Comparison of ENCODE assay signal across 9 mouse cellular contexts in genomic region chr9:114562031-114562918, GRCm38 (mm10). TPM values are rescaled to one million over a fixed set of nuclear protein-coding genes. Genes with fewer than 3 reads are reported as not detected.
A peak's percentile ranks its signal among the peaks of the same experiment; 100 is the strongest.
DNase-seq lines count a peak whose midpoint lies in the region; ATAC-seq lines count a peak whose summit lies in the region.
"Had no signal": no experiment of that assay in that cellular context is flagged by ENCODE, and none has a peak within 500 bp of the region (broad histone marks: within the 10 kb centered on the region; RNA-seq: fewer than 3 reads in every experiment).

No protein-coding gene starts in this region.

- intact Hi-C loops in left cerebral cortex, postnatal 14 days (cut with DNase I) = no loop called here

- H3K4me2 ChIP-seq in kidney, embryonic 14.5 days (replicated peaks; ENCODE audit: low read depth, low read length) = peak overlapping the region; percentile 96
- H3K4me2 ChIP-seq in embryonic facial prominence, embryonic 11.5 days (ENCODE audit: low read depth, low read length) = peak overlapping the region; percentile 94
- peak overlapping the region; percentile 70 for H3K4me2 ChIP-seq in hindbrain, embryonic 16.5 days (ENCODE audit: low read length)
- peak overlapping the region; percentile 89 for H3K4me2 ChIP-seq in midbrain, embryonic 15.5 days

- peak overlapping the region; percentile 69 for H3K4me3 ChIP-seq in kidney, embryonic 14.5 days (ENCODE audit: low read length)
- peak overlapping the region; percentile 78 for H3K4me3 ChIP-seq in embryonic facial prominence, embryonic 11.5 days (ENCODE audit: low read depth, low read length)
- H3K4me3 ChIP-seq in hindbrain, embryonic 16.5 days (ENCODE audit: low read length) = peak overlapping the region; percentile 59
- peak overlapping the region; percentile 67 for H3K4me3 ChIP-seq in midbrain, embryonic 15.5 days

- H3K9ac ChIP-seq in kidney, embryonic 14.5 days (ENCODE audit: low read depth, low read length) = peak overlapping the region; percentile 80
- peak overlapping the region; percentile 84 for H3K9ac ChIP-seq in embryonic facial prominence, embryonic 11.5 days (replicated peaks; ENCODE audit: low read length)
- H3K9ac ChIP-seq in hindbrain, embryonic 16.5 days (ENCODE audit: low read depth, low read length) = peak overlapping the region; percentile 60
- peak overlapping the region; percentile 51; the same call in 1 of the 2 replicates for H3K9ac ChIP-seq in midbrain, embryonic 15.5 days

- H3K27ac ChIP-seq in kidney, embryonic 14.5 days (ENCODE audit: low read depth, low read length) = peak overlapping the region; percentile 55
- H3K27ac ChIP-seq in embryonic facial prominence, embryonic 11.5 days (replicated peaks; ENCODE audit: low read depth, low read length) = peak overlapping the region; percentile 77
- H3K27ac ChIP-seq in hindbrain, embryonic 16.5 days (ENCODE audit: low read depth, low read length) = no peak overlapping the region
- H3K27ac ChIP-seq in midbrain, embryonic 15.5 days = no peak overlapping the region

- WGBS in kidney, embryonic 14.5 days = under 1% methylated on average over 87 of the region's 101 CpGs
- WGBS in embryonic facial prominence, embryonic 11.5 days = under 1% methylated on average over 79 of the region's 101 CpGs
- under 1% methylated on average over 74 of the region's 101 CpGs for WGBS in hindbrain, embryonic 16.5 days
- WGBS in midbrain, embryonic 15.5 days = under 1% methylated on average over 98 of the region's 101 CpGs

- ATAC-seq in kidney, embryonic 14.5 days (ENCODE audit: low FRiP score, low TSS enrichment) = peak; percentile 34; the same call in 1 of the 2 replicates
- no peak for ATAC-seq in embryonic facial prominence, embryonic 11.5 days (replicated peaks; ENCODE audit: insufficient number of reproducible peaks, low FRiP score, low TSS enrichment, low read depth)
- no peak; the same call in 1 of the 2 replicates for ATAC-seq in hindbrain, embryonic 16.5 days
- ATAC-seq in midbrain, embryonic 15.5 days (replicated peaks) = peak; percentile 25; the same call in 1 of the 2 replicates
- ATAC-seq: Patski had no signal

- no peaks in the 10 kb centered on the region for H3K9me3 ChIP-seq in kidney, embryonic 14.5 days (ENCODE audit: control insufficient read depth, low read length)
- H3K9me3 ChIP-seq in embryonic facial prominence, embryonic 11.5 days (replicated peaks; ENCODE audit: control insufficient read depth, low read length) = no peaks in the 10 kb centered on the region
- H3K9me3 ChIP-seq in hindbrain, embryonic 16.5 days (ENCODE audit: control insufficient read depth, low read length) = no peaks in the 10 kb centered on the region
- no peaks in the 10 kb centered on the region for H3K9me3 ChIP-seq in midbrain, embryonic 15.5 days

- H3K36me3 ChIP-seq in kidney, embryonic 14.5 days (ENCODE audit: control insufficient read depth, insufficient read depth, low read length) = no peaks in the 10 kb centered on the region
- no peaks in the 10 kb centered on the region for H3K36me3 ChIP-seq in embryonic facial prominence, embryonic 11.5 days (replicated peaks; ENCODE audit: control insufficient read depth, insufficient read depth, low read depth, low read length)
- H3K36me3 ChIP-seq in hindbrain, embryonic 16.5 days (ENCODE audit: control insufficient read depth, insufficient read depth, low read length) = no peaks in the 10 kb centered on the region
- H3K36me3 ChIP-seq in midbrain, embryonic 15.5 days (replicated peaks) = no peaks in the 10 kb centered on the region

- H3K27me3 ChIP-seq in kidney, embryonic 14.5 days (ENCODE audit: control insufficient read depth, insufficient read depth, low read length) = peaks cover 14% of the 10 kb centered on the region; the same call in 1 of the 2 replicates
- no peaks in the 10 kb centered on the region for H3K27me3 ChIP-seq in embryonic facial prominence, embryonic 11.5 days (ENCODE audit: control insufficient read depth, insufficient read depth, low read length)
- H3K27me3 ChIP-seq in hindbrain, embryonic 16.5 days (replicated peaks; ENCODE audit: control insufficient read depth, insufficient read depth, low read length) = peaks cover 40% of the 10 kb centered on the region
- peaks cover 64% of the 10 kb centered on the region for H3K27me3 ChIP-seq in midbrain, embryonic 15.5 days (replicated peaks)

- DNase-seq in kidney, adult 18-20 months = no peak
- DNase-seq in embryonic facial prominence, embryonic 11.5 days (ENCODE audit: low spot score) = peak; percentile 35
- no peak for DNase-seq in natural killer cell, adult 2 months (ENCODE audit: low spot score in 2 of 2)
- DNase-seq in left cerebral cortex, postnatal 14 days (ENCODE audit: low spot score in 2 of 2) = no peak
- DNase-seq in right cerebral cortex, adult 18-20 months = no peak

- peaks cover 5% of the 10 kb centered on the region; the same call in 1 of the 2 replicates for H3K4me1 ChIP-seq in kidney, embryonic 14.5 days (ENCODE audit: control insufficient read depth, insufficient read depth, low read length)
- peaks cover 4% of the 10 kb centered on the region; the same call in 1 of the 2 replicates for H3K4me1 ChIP-seq in embryonic facial prominence, embryonic 11.5 days (ENCODE audit: control insufficient read depth, insufficient read depth, low read length)
- peaks cover 25% of the 10 kb centered on the region for H3K4me1 ChIP-seq in hindbrain, embryonic 16.5 days (ENCODE audit: control insufficient read depth, insufficient read depth, low read depth, low read length)
- peaks cover 37% of the 10 kb centered on the region for H3K4me1 ChIP-seq in midbrain, embryonic 15.5 days

RNA-seq across cellular contexts. Expression of gene Trim71, which starts 1.9 kb away (rescaled TPM):
- polyA plus RNA-seq in kidney, embryonic 14.5 days (2014; fragmentation: Nextera tagmentation; extraction: Ambion mirVana) = 1.1 and 1.4 TPM in 2 replicates
- polyA plus RNA-seq in embryonic facial prominence, embryonic 11.5 days (2014; fragmentation: Nextera tagmentation; extraction: Ambion mirVana) = 1.9 and 2.2 TPM in 2 replicates
- 0.14 and 0.24 TPM in 2 replicates for polyA plus RNA-seq in hindbrain, embryonic 16.5 days (2015; fragmentation: Nextera tagmentation; extraction: Ambion mirVana)
- polyA plus RNA-seq in midbrain, embryonic 15.5 days (2015; fragmentation: Nextera tagmentation; extraction: Ambion mirVana) = 0.15 and 0.17 TPM in 2 replicates
- under 1 TPM; 0.44 to 0.48 TPM for total RNA-seq in left cerebral cortex, postnatal 14 days (2021)
- polyA plus RNA-seq: Patski had no signal

RNA-seq across cellular contexts. Expression of gene C130032M10Rik, which starts 46.8 kb away (rescaled TPM):
- 0.31 and 0.47 TPM in 2 replicates for polyA plus RNA-seq in kidney, embryonic 14.5 days (2014; fragmentation: Nextera tagmentation; extraction: Ambion mirVana)
- not detected in 2 replicates for polyA plus RNA-seq in embryonic facial prominence, embryonic 11.5 days (2014; fragmentation: Nextera tagmentation; extraction: Ambion mirVana)
- not detected in 2 replicates for polyA plus RNA-seq in hindbrain, embryonic 16.5 days (2015; fragmentation: Nextera tagmentation; extraction: Ambion mirVana)
- polyA plus RNA-seq in midbrain, embryonic 15.5 days (2015; fragmentation: Nextera tagmentation; extraction: Ambion mirVana) = not detected in 2 replicates
- not detected for total RNA-seq in left cerebral cortex, postnatal 14 days (2021)
- polyA plus RNA-seq: Patski had no signal

RNA-seq across cellular contexts. Expression of gene Ccr4, which starts 57.6 kb away (rescaled TPM):
- 0.68 and 0.94 TPM in 2 replicates for polyA plus RNA-seq in kidney, embryonic 14.5 days (2014; fragmentation: Nextera tagmentation; extraction: Ambion mirVana)
- polyA plus RNA-seq in embryonic facial prominence, embryonic 11.5 days (2014; fragmentation: Nextera tagmentation; extraction: Ambion mirVana) = not detected in 2 replicates
- polyA plus RNA-seq in hindbrain, embryonic 16.5 days (2015; fragmentation: Nextera tagmentation; extraction: Ambion mirVana) = not detected in 2 replicates
- not detected in 2 replicates for polyA plus RNA-seq in midbrain, embryonic 15.5 days (2015; fragmentation: Nextera tagmentation; extraction: Ambion mirVana)
- total RNA-seq in left cerebral cortex, postnatal 14 days (2021) = not detected
- polyA plus RNA-seq: Patski had no signal

Comparison
In these comparisons a context has a peak if more than half of its experiments do, and no peak if none do; other contexts are left out.
1. ATAC-seq: peak in kidney, embryonic 14.5 days (single experiment) and midbrain, embryonic 15.5 days (single experiment); none in embryonic facial prominence, embryonic 11.5 days (single experiment) and hindbrain, embryonic 16.5 days (single experiment).
2. H3K27ac ChIP-seq: peak in kidney, embryonic 14.5 days (single experiment) and embryonic facial prominence, embryonic 11.5 days (single experiment); none in hindbrain, embryonic 16.5 days (single experiment) and midbrain, embryonic 15.5 days (single experiment).
3. Peak in every context shown above with its lines, with median percentiles within 50 percentile points of each other: H3K4me2 ChIP-seq, H3K4me3 ChIP-seq and H3K9ac ChIP-seq.